Mouse (Mus musculus): ENCODE results near the gene Pygo1. TPM values are rescaled to one million over a fixed set of nuclear protein-coding genes. Genes with fewer than 3 reads are reported as not detected.
A peak's percentile ranks its signal among the peaks of the same experiment; 100 is the strongest.

The Pygo1 gene
- polyA plus RNA-seq, 1 experiment from 2014 or later: 14.2 TPM

DNA sequence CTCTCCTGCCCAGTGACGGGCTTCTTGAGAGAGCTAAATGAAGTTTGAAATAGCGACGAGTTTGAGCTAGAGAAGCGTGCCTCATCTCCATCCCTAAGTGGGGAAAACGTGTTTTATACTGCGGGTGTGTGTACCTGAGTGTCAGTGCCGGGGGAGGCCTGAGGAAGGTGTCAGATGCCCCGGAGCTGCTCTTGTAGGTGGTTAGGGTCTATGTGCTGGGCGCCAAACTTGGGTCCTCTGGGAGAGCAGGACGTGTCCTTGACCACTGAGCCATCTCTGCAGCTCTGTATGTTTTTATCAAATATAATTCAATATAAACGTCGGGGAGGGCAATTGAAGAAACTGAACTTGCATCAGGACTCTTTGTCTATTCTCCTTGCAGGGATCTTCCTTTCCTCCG lies 18.8 kb downstream of the Pygo1 start:
- Histone ChIP-seq H3K27ac (no peak overlapping the region), H3K36me3 (peaks cover 35% of the 10 kb centered on the region), H3K4me1 (no peaks in the 10 kb centered on the region), H3K4me3 (no peak overlapping the region), H3K9ac (no peak overlapping the region), H3K27me3 (no peaks in the 10 kb centered on the region), H3K4me2 (replicated peaks) (no peak overlapping the region), H3K9me3 (replicated peaks) (peaks cover 5% of the 10 kb centered on the region; the same call in 1 of the 2 replicates)
- WGBS: 94% methylated on average over 13 of the region's 13 CpGs
- ATAC-seq (ENCODE audit: low FRiP score): no peak

- H3K27me3 ChIP-seq: no peaks in the 10 kb centered on the region
- H3K4me1 ChIP-seq: no peaks in the 10 kb centered on the region
- H3K4me2 ChIP-seq (replicated peaks): no peak overlapping the region
- H3K4me3 ChIP-seq: no peak overlapping the region
- H3K9me3 ChIP-seq (replicated peaks): peaks cover 5% of the 10 kb centered on the region; the same call in 1 of the 2 replicates
- H3K9ac ChIP-seq: no peak overlapping the region
- ATAC-seq (ENCODE audit: low FRiP score): no peak
- H3K27ac ChIP-seq: no peak overlapping the region
- H3K36me3 ChIP-seq: peaks cover 35% of the 10 kb centered on the region
- 92% methylated on average over 1 of the region's 1 CpGs for WGBS
Measured at GRCm38 (mm10) chr9:72947010-72947409, 21.6 kb downstream of the Pygo1 start.

DNA sequence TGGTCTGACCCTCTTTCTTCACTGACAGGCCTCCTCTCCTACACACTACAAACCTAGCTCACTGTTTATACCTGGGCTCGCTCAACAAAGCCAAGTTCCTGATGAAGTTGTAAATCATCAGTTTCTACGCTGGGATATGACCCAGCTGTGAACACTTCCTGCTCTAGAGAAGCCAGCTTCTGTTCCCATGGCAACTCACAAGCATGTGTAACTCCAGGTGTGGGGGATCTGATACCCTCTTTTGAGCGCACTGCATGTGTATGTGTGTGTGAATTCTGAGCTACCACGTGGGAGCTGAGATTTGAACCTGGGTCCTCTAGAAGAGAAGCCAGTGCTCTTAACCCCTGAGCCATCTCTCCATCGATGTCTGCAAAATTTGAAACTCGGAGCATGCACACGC lies 24.1 kb downstream of the Pygo1 start:
- Histone ChIP-seq H3K9me3 (replicated peaks) (peaks cover 5% of the 10 kb centered on the region; the same call in 1 of the 2 replicates), H3K9ac (no peak overlapping the region), H3K27me3 (no peaks in the 10 kb centered on the region), H3K4me1 (no peaks in the 10 kb centered on the region), H3K27ac (no peak overlapping the region), H3K36me3 (peaks cover 23% of the 10 kb centered on the region), H3K4me3 (no peak overlapping the region), H3K4me2 (replicated peaks) (no peak overlapping the region)
- 73% methylated on average over 7 of the region's 7 CpGs for WGBS
- no peak for ATAC-seq (ENCODE audit: low FRiP score)

DNA sequence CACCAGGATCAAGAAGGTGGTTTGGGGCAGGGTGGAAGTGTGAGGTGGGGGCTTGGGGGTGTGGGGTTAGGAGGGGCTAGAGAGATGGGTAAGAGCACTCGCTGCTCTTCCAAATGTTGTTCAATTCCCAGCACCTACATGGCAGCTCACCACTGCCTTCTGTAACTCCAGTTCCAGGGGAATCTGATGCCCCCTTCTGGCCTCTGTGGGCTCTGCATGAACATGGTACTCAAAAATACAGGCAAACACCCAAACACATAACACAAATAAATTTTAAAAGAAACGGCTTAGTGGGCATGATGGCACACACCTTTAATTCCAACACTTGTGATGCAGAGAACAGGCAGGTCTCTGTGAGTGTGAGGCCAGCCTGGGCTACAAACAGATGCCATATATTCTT lies 29.3 kb downstream of the Pygo1 start:
- WGBS: 62% methylated on average over 2 of the region's 2 CpGs
- Histone ChIP-seq H3K4me2 (replicated peaks) (no peak overlapping the region), H3K27me3 (no peaks in the 10 kb centered on the region), H3K9ac (no peak overlapping the region), H3K36me3 (no peaks in the 10 kb centered on the region), H3K4me1 (peaks cover 9% of the 10 kb centered on the region), H3K27ac (no peak overlapping the region), H3K4me3 (no peak overlapping the region), H3K9me3 (replicated peaks) (no peaks in the 10 kb centered on the region)
- ATAC-seq (ENCODE audit: low FRiP score): no peak

- H3K4me2 ChIP-seq (replicated peaks): no peak overlapping the region
- H3K9me3 ChIP-seq (replicated peaks): no peaks in the 10 kb centered on the region
- 26% methylated on average over 1 of the region's 1 CpGs for WGBS
- no peaks in the 10 kb centered on the region for H3K36me3 ChIP-seq
- H3K9ac ChIP-seq: no peak overlapping the region
- ATAC-seq (ENCODE audit: low FRiP score): no peak
- H3K4me3 ChIP-seq: no peak overlapping the region
- H3K27ac ChIP-seq: no peak overlapping the region
- peaks cover 9% of the 10 kb centered on the region for H3K4me1 ChIP-seq
- H3K27me3 ChIP-seq: no peaks in the 10 kb centered on the region
Measured at GRCm38 (mm10) chr9:72955546-72955945, 30.1 kb downstream of the Pygo1 start.

DNA sequence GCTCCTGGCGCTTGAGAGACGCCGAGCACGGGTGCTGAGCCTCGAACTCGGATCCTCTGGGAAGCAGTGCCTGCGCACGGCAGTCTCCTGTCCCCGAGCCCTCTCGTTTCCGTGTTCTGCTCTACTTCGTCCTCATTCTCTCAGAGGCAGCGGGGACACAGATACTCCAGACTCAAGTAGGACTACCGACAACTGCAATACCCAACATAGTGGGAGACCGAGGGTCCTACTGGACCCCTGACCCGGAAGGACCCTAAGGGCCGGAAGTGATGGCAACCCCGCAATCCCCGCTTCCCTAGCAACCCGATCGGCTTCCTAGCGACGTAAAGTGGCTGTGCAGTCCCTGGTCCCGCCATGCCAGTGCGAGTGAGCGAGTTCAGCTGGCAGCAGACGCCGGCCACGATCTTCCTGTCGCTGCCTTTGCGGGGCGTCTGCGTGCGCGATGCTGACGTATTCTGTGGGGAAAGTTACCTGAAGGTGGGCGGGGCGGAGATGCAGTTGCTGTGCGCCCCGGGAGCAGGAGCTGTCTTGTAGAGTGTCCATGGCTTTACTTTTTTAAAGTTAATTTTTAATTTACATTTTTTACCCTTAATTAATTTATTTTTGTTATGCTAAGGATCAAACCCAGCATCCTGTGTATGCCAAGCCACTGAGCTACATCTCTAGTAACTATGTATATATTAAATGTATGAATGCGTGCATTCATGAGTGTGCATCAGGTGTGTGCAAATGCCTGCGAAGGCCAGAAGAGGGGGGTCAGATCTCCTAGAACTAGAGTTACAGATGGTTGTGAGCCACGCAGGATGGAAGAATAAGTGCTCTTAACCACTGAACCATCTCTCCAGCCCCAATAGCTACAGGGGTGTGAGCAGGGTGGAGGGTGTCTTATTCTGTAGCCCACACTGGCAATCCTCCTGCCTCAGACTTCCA lies 33.3 kb downstream of the Pygo1 start, which contains the start of the genes Dyx1c1 and Gm44503:
Gene Dyx1c1 (plus strand): TSS at position 265 of the 930 bp plus-strand sequence.
Gene Gm44503 (plus strand): TSS at position 332 of the 930 bp plus-strand sequence.
- H3K4me2 ChIP-seq (replicated peaks): peak within 1 kb of the TSS; percentile 69
- no peaks in the 10 kb centered on the region for H3K27me3 ChIP-seq
- H3K4me3 ChIP-seq: peak within 1 kb of the TSS; percentile 60
- peak within 1 kb of the TSS; percentile 44; the same call in 1 of the 2 replicates for H3K27ac ChIP-seq
- WGBS: 2% methylated on average over 43 of the region's 43 CpGs
- no peaks in the 10 kb centered on the region for H3K36me3 ChIP-seq
- H3K4me1 ChIP-seq: peaks cover 9% of the 10 kb centered on the region
- H3K9ac ChIP-seq: peak within 1 kb of the TSS; percentile 66
- peak; percentile 94 for ATAC-seq (ENCODE audit: low FRiP score)
- no peaks in the 10 kb centered on the region for H3K9me3 ChIP-seq (replicated peaks)

GRCm38 (mm10) chr9:72961346-72961745 lies 35.9 kb downstream of the Pygo1 start:
- H3K27me3 ChIP-seq: no peaks in the 10 kb centered on the region
- ATAC-seq (ENCODE audit: low FRiP score): no peak
- H3K9ac ChIP-seq: no peak overlapping the region
- H3K27ac ChIP-seq: no peak overlapping the region
- H3K4me1 ChIP-seq: peaks cover 9% of the 10 kb centered on the region
- no peak overlapping the region for H3K4me2 ChIP-seq (replicated peaks)
- H3K36me3 ChIP-seq: no peaks in the 10 kb centered on the region
- WGBS: 75% methylated on average over 8 of the region's 8 CpGs
- H3K4me3 ChIP-seq: no peak overlapping the region
- no peaks in the 10 kb centered on the region for H3K9me3 ChIP-seq (replicated peaks)

- no peaks in the 10 kb centered on the region for H3K36me3 ChIP-seq
- no peak for ATAC-seq (ENCODE audit: low FRiP score)
- H3K27ac ChIP-seq: no peak overlapping the region
- WGBS: 85% methylated on average over 15 of the region's 15 CpGs
- no peak overlapping the region for H3K4me3 ChIP-seq
- no peaks in the 10 kb centered on the region for H3K9me3 ChIP-seq (replicated peaks)
- peaks cover 9% of the 10 kb centered on the region for H3K4me1 ChIP-seq
- H3K9ac ChIP-seq: no peak overlapping the region
- no peak overlapping the region for H3K4me2 ChIP-seq (replicated peaks)
- no peaks in the 10 kb centered on the region for H3K27me3 ChIP-seq
Measured at GRCm38 (mm10) chr9:72961959-72962358, 36.5 kb downstream of the Pygo1 start.

GRCm38 (mm10) chr9:72968349-72969061 lies 43.1 kb downstream of the Pygo1 start:
- WGBS: 37% methylated on average over 11 of the region's 11 CpGs
- H3K27ac ChIP-seq: no peak overlapping the region
- no peak overlapping the region for H3K4me2 ChIP-seq (replicated peaks)
- no peaks in the 10 kb centered on the region for H3K9me3 ChIP-seq (replicated peaks)
- H3K4me3 ChIP-seq: no peak overlapping the region
- H3K9ac ChIP-seq: no peak overlapping the region
- 0 out of 2 replicates have a peak, but pooled peaks have one; percentile 11 for ATAC-seq (ENCODE audit: low FRiP score)
- no peaks in the 10 kb centered on the region for H3K4me1 ChIP-seq
- no peaks in the 10 kb centered on the region for H3K36me3 ChIP-seq
- H3K27me3 ChIP-seq: no peaks in the 10 kb centered on the region

- WGBS: 73% methylated on average over 7 of the region's 7 CpGs
- no peak for ATAC-seq (ENCODE audit: low FRiP score)
- Histone ChIP-seq H3K4me1 (no peaks in the 10 kb centered on the region), H3K4me2 (replicated peaks) (no peak overlapping the region), H3K27ac (no peak overlapping the region), H3K27me3 (no peaks in the 10 kb centered on the region), H3K36me3 (no peaks in the 10 kb centered on the region), H3K9me3 (replicated peaks) (no peaks in the 10 kb centered on the region), H3K9ac (no peak overlapping the region), H3K4me3 (no peak overlapping the region)
Measured at GRCm38 (mm10) chr9:72969874-72970273, 44.4 kb downstream of the Pygo1 start.

DNA sequence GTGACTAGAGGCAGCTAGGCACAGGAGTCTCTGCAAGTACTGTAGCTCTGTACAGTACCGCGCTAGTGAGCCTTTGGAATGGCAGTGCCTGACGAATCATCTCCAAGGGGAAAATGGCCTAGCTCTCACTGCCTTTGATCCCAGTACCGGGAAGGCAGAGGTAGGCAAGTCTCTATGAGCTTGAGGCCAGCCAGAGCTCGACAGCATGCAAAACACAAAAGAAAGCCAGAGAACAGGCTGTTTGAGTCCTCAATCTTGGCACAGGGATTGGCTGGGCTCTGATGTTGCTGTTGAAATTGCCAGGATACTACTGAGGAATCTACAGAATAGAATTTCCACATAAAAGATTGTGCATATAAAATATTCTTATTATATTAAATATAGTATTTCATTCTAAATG lies 47.0 kb downstream of the Pygo1 start:
- no peak overlapping the region for H3K27ac ChIP-seq
- no peak overlapping the region for H3K4me2 ChIP-seq (replicated peaks)
- no peak for ATAC-seq (ENCODE audit: low FRiP score)
- no peaks in the 10 kb centered on the region for H3K4me1 ChIP-seq
- WGBS: 85% methylated on average over 5 of the region's 5 CpGs
- H3K9ac ChIP-seq: no peak overlapping the region
- H3K9me3 ChIP-seq (replicated peaks): no peaks in the 10 kb centered on the region
- no peak overlapping the region for H3K4me3 ChIP-seq
- H3K36me3 ChIP-seq: no peaks in the 10 kb centered on the region
- H3K27me3 ChIP-seq: no peaks in the 10 kb centered on the region

DNA sequence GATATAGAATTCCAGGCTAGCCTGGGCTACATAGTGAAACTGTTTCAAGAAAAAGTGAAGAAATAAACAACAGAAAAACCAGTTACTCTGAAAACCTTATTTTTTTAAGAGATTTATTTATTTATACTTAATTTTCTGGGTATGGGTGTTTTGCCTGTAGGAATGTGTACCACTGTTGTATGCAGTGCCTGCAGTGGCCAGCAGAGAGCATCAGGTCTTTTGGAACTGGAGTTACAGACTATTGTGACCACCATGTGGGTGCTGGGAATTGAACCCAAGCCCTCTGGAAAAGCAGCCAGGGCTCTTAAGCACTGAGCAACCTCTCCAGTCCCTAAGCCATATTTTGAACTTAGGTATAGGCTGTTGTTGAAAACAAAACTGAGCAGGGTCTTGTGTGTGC lies 47.5 kb downstream of the Pygo1 start:
- Histone ChIP-seq H3K4me2 (replicated peaks) (no peak overlapping the region), H3K9me3 (replicated peaks) (no peaks in the 10 kb centered on the region), H3K4me3 (no peak overlapping the region), H3K36me3 (no peaks in the 10 kb centered on the region), H3K27me3 (no peaks in the 10 kb centered on the region), H3K4me1 (no peaks in the 10 kb centered on the region), H3K27ac (no peak overlapping the region), H3K9ac (no peak overlapping the region)
- no peak for ATAC-seq (ENCODE audit: low FRiP score)
